Mouse (Mus musculus): ENCODE results near the gene Acoxl. TPM values are rescaled to one million over a fixed set of nuclear protein-coding genes. Genes with fewer than 3 reads are reported as not detected.
A peak's percentile ranks its signal among the peaks of the same experiment; 100 is the strongest.

The Acoxl gene
- polyA plus RNA-seq, 1 experiment: 1.7 TPM

GRCm38 (mm10) chr2:128038259-128038890 lies 199.7 kb downstream of the Acoxl start:
- Histone ChIP-seq H3K4me1 (replicated peaks; ENCODE audit: control insufficient read depth, insufficient read depth, low read length) (peaks cover 4% of the 10 kb centered on the region; the same call in 1 of the 2 replicates), H3K4me3 (ENCODE audit: control insufficient read depth, insufficient read depth, low read length) (no peak overlapping the region), H3K27me3 (ENCODE audit: control insufficient read depth, insufficient read depth, low read length) (no peaks in the 10 kb centered on the region), H3K36me3 (ENCODE audit: control insufficient read depth, insufficient read depth, low read length) (no peaks in the 10 kb centered on the region), H3K27ac (ENCODE audit: control insufficient read depth, insufficient read depth, low read length) (no peak overlapping the region)
- TF ChIP-seq POLR2A (IDR thresholded peaks at IDR 0.05; ENCODE audit: control insufficient read depth, extremely low read depth, insufficient read depth, low read length, poor library complexity) (no peak), CTCF (IDR thresholded peaks at IDR 0.05; ENCODE audit: borderline replicate concordance, control insufficient read depth, extremely low read depth, insufficient read depth, low read length, poor library complexity) (no peak)
- 96% methylated on average over 5 of the region's 5 CpGs for WGBS
- no peak for DNase-seq

GRCm38 (mm10) chr2:128041066-128041750 lies 202.5 kb downstream of the Acoxl start:
- 25% methylated on average over 12 of the region's 12 CpGs for WGBS
- H3K4me3 ChIP-seq (ENCODE audit: control insufficient read depth, insufficient read depth, low read length): no peak overlapping the region
- DNase-seq: peak; percentile 64

DNA sequence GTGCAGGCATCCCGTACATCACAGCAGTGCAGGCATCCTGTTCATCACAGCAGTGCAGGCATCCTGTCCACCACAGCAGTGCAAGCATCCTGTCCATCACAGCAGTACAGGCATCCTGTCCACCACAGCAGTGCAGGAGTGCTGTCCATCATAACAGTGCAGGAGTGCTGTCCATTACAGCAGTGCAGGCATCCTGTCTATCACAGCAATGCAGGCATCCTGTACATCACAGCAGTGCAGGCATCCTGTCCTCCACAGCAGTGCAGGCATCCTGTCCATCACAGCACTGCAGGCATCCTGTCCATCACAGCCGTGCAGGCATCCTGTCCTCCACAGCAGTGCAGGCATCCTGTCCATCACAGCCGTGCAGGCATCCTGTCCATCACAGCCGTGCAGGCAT lies 207.8 kb downstream of the Acoxl start:
- H3K27me3 ChIP-seq (ENCODE audit: control insufficient read depth, insufficient read depth, low read length): no peaks in the 10 kb centered on the region
- peaks cover 2% of the 10 kb centered on the region; the same call in 1 of the 2 replicates for H3K4me1 ChIP-seq (replicated peaks; ENCODE audit: control insufficient read depth, insufficient read depth, low read length)
- DNase-seq: no peak
- WGBS: 48% methylated on average over 4 of the region's 4 CpGs
- H3K36me3 ChIP-seq (ENCODE audit: control insufficient read depth, insufficient read depth, low read length): no peaks in the 10 kb centered on the region
- no peak overlapping the region for H3K4me3 ChIP-seq (ENCODE audit: control insufficient read depth, insufficient read depth, low read length)
- no peak overlapping the region for H3K27ac ChIP-seq (ENCODE audit: control insufficient read depth, insufficient read depth, low read length)
- TF ChIP-seq CTCF (IDR thresholded peaks at IDR 0.05; ENCODE audit: borderline replicate concordance, control insufficient read depth, extremely low read depth, insufficient read depth, low read length, poor library complexity): no peak
- TF ChIP-seq POLR2A (IDR thresholded peaks at IDR 0.05; ENCODE audit: control insufficient read depth, extremely low read depth, insufficient read depth, low read length, poor library complexity): no peak

More at GRCm38 (mm10) chr2:128041066-128041750, 202.5 kb downstream of the Acoxl start:
- Histone ChIP-seq H3K4me1 (replicated peaks; ENCODE audit: control insufficient read depth, insufficient read depth, low read length) (peaks cover 4% of the 10 kb centered on the region; the same call in 1 of the 2 replicates), H3K27me3 (ENCODE audit: control insufficient read depth, insufficient read depth, low read length) (no peaks in the 10 kb centered on the region), H3K36me3 (ENCODE audit: control insufficient read depth, insufficient read depth, low read length) (no peaks in the 10 kb centered on the region), H3K27ac (ENCODE audit: control insufficient read depth, insufficient read depth, low read length) (no peak overlapping the region)
- TF ChIP-seq CTCF (IDR thresholded peaks at IDR 0.05; ENCODE audit: borderline replicate concordance, control insufficient read depth, extremely low read depth, insufficient read depth, low read length, poor library complexity) (no peak), POLR2A (IDR thresholded peaks at IDR 0.05; ENCODE audit: control insufficient read depth, extremely low read depth, insufficient read depth, low read length, poor library complexity) (no peak)

DNA sequence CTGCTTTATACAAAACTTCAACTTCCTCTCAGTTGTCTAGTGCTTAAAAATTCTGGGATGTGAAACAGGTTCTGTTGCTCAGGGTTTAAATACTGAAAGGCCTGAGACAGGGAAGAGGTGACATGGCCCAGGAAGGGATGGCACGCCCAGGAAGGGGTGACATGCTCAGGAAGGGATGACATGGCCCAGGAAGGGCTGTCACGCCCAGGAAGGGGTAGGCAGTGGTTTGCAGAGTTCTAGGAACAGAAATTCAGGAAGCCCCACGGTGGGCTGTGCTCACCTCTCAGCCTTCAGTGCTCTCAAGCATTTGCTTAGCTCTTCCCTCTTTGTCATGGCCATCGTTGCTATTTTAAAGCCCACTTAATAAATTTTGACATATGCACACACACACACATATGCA lies 216.2 kb downstream of the Acoxl start:
- H3K27ac ChIP-seq (ENCODE audit: control insufficient read depth, insufficient read depth, low read length): no peak overlapping the region
- no peak overlapping the region for H3K4me3 ChIP-seq (ENCODE audit: control insufficient read depth, insufficient read depth, low read length)
- DNase-seq: no peak
- WGBS: 20% methylated on average over 4 of the region's 4 CpGs
- no peaks in the 10 kb centered on the region for H3K36me3 ChIP-seq (ENCODE audit: control insufficient read depth, insufficient read depth, low read length)
- H3K4me1 ChIP-seq (replicated peaks; ENCODE audit: control insufficient read depth, insufficient read depth, low read length): peaks cover 2% of the 10 kb centered on the region; the same call in 1 of the 2 replicates
- H3K27me3 ChIP-seq (ENCODE audit: control insufficient read depth, insufficient read depth, low read length): no peaks in the 10 kb centered on the region
- TF ChIP-seq CTCF (IDR thresholded peaks at IDR 0.05; ENCODE audit: borderline replicate concordance, control insufficient read depth, extremely low read depth, insufficient read depth, low read length, poor library complexity) (no peak), POLR2A (IDR thresholded peaks at IDR 0.05; ENCODE audit: control insufficient read depth, extremely low read depth, insufficient read depth, low read length, poor library complexity) (no peak)

DNA sequence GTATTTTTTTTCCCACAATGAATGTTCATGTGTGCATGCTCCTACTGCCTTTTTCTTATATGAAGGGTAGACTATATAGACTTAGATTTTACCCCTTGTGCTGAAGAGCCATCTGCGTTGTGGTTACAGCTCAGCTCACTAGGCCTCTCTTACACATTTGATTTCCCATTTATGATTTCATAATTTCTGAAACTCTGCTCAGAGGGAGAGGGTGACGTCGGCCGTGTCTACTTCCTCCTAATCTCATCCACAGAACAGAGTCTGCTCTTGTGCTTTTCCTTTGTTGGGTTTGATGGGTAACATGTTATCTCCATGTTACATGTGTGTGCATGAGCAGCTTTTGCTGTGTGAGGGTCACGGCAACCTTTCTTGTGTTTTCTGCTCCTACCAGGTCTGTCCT lies 219.2 kb downstream of the Acoxl start:
- WGBS: 51% methylated on average over 5 of the region's 5 CpGs
- Histone ChIP-seq H3K4me3 (ENCODE audit: control insufficient read depth, insufficient read depth, low read length) (no peak overlapping the region), H3K4me1 (replicated peaks; ENCODE audit: control insufficient read depth, insufficient read depth, low read length) (peaks cover 10% of the 10 kb centered on the region), H3K27ac (ENCODE audit: control insufficient read depth, insufficient read depth, low read length) (no peak overlapping the region), H3K27me3 (ENCODE audit: control insufficient read depth, insufficient read depth, low read length) (no peaks in the 10 kb centered on the region), H3K36me3 (ENCODE audit: control insufficient read depth, insufficient read depth, low read length) (no peaks in the 10 kb centered on the region)
- TF ChIP-seq POLR2A (IDR thresholded peaks at IDR 0.05; ENCODE audit: control insufficient read depth, extremely low read depth, insufficient read depth, low read length, poor library complexity) (no peak), CTCF (IDR thresholded peaks at IDR 0.05; ENCODE audit: borderline replicate concordance, control insufficient read depth, extremely low read depth, insufficient read depth, low read length, poor library complexity) (no peak)
- DNase-seq: no peak

GRCm38 (mm10) chr2:128058627-128059026 lies 220.0 kb downstream of the Acoxl start:
- TF ChIP-seq CTCF (IDR thresholded peaks at IDR 0.05; ENCODE audit: borderline replicate concordance, control insufficient read depth, extremely low read depth, insufficient read depth, low read length, poor library complexity) (no peak), POLR2A (IDR thresholded peaks at IDR 0.05; ENCODE audit: control insufficient read depth, extremely low read depth, insufficient read depth, low read length, poor library complexity) (no peak)
- 52% methylated on average over 1 of the region's 1 CpGs for WGBS
- Histone ChIP-seq H3K4me3 (ENCODE audit: control insufficient read depth, insufficient read depth, low read length) (no peak overlapping the region), H3K27me3 (ENCODE audit: control insufficient read depth, insufficient read depth, low read length) (no peaks in the 10 kb centered on the region), H3K27ac (ENCODE audit: control insufficient read depth, insufficient read depth, low read length) (no peak overlapping the region), H3K36me3 (ENCODE audit: control insufficient read depth, insufficient read depth, low read length) (no peaks in the 10 kb centered on the region), H3K4me1 (replicated peaks; ENCODE audit: control insufficient read depth, insufficient read depth, low read length) (peaks cover 14% of the 10 kb centered on the region)
- no peak for DNase-seq
